8 mouse cellular contexts compared by ENCODE assay signal in genomic region chr6:145340657-145341146, GRCm38 (mm10).
DNase-seq lines count a peak whose midpoint lies in the region; ATAC-seq and TF ChIP-seq lines count a peak whose summit lies in the region.

No protein-coding gene starts in this region.

- H3K27me3 ChIP-seq in heart, embryonic 14.5 days (ENCODE audit: control insufficient read depth, insufficient read depth, low read length): peaks cover 22% of the 10 kb centered on the region
- H3K27me3 ChIP-seq in liver, embryonic 14.5 days (ENCODE audit: control insufficient read depth, insufficient read depth, low read length): no peaks in the 10 kb centered on the region
- no peaks in the 10 kb centered on the region for H3K27me3 ChIP-seq in neural tube, embryonic 11.5 days (ENCODE audit: control insufficient read depth, insufficient read depth, low read length)
- H3K27me3 ChIP-seq in stomach, postnatal 0 days (ENCODE audit: control insufficient read depth, insufficient read depth, low read length): no peaks in the 10 kb centered on the region

- WGBS in heart, embryonic 14.5 days: 0% methylated on average over 35 of the region's 37 CpGs
- WGBS in liver, embryonic 14.5 days (ENCODE audit: insufficient replicate concordance): under 1% methylated on average over 37 of the region's 37 CpGs
- under 1% methylated on average over 35 of the region's 37 CpGs for WGBS in neural tube, embryonic 11.5 days
- 0% methylated on average over 37 of the region's 37 CpGs for WGBS in stomach, postnatal 0 days

- H3K9ac ChIP-seq in heart, embryonic 14.5 days (ENCODE audit: low read length): peak overlapping the region; percentile 78
- H3K9ac ChIP-seq in liver, embryonic 14.5 days (replicated peaks): peak overlapping the region; percentile 7
- H3K9ac ChIP-seq in neural tube, embryonic 11.5 days (ENCODE audit: low read length): peak overlapping the region; percentile 33
- H3K9ac ChIP-seq in stomach, postnatal 0 days (ENCODE audit: low read length): peak overlapping the region; percentile 67

- peak overlapping the region; percentile 92 for H3K4me2 ChIP-seq in heart, embryonic 14.5 days (ENCODE audit: low read length)
- peak overlapping the region; percentile 83 for H3K4me2 ChIP-seq in liver, embryonic 14.5 days (ENCODE audit: low read depth)
- peak overlapping the region; percentile 91 for H3K4me2 ChIP-seq in neural tube, embryonic 11.5 days (ENCODE audit: low read depth)
- H3K4me2 ChIP-seq in stomach, postnatal 0 days (replicated peaks; ENCODE audit: low read depth): peak overlapping the region; percentile 81

- H3K27ac ChIP-seq in brown adipose tissue, adult 24 weeks (replicated peaks; ENCODE audit: low read depth, low read length): peak overlapping the region; percentile 97
- H3K27ac ChIP-seq in heart, embryonic 14.5 days (replicated peaks in 1 of 2; ENCODE audit: control insufficient read depth in 1 of 2, insufficient read depth in 1 of 2, low read depth in 2 of 2, low read length in 2 of 2): peak overlapping the region; percentile 89 to 91
- no peak overlapping the region for H3K27ac ChIP-seq in liver, embryonic 14.5 days
- H3K27ac ChIP-seq in neural tube, embryonic 11.5 days (ENCODE audit: low read depth, low read length): peak overlapping the region; percentile 53; the same call in 1 of the 2 replicates
- peak overlapping the region; percentile 92 for H3K27ac ChIP-seq in stomach, postnatal 0 days (replicated peaks)

- peak overlapping the region; percentile 57 for H3K4me3 ChIP-seq in brown adipose tissue, adult 24 weeks (ENCODE audit: insufficient read depth, low read depth, low read length)
- peak overlapping the region; percentile 39 to 67 for H3K4me3 ChIP-seq in heart, embryonic 14.5 days (ENCODE audit: control insufficient read depth in 1 of 2, insufficient read depth in 1 of 2, low read depth in 1 of 2, low read length in 2 of 2)
- H3K4me3 ChIP-seq in liver, embryonic 14.5 days (ENCODE audit: insufficient read depth in 1 of 2, low read depth in 2 of 2, low read length in 2 of 2): peak overlapping the region; percentile 52
- H3K4me3 ChIP-seq in neural tube, embryonic 11.5 days (ENCODE audit: low read depth, low read length): peak overlapping the region; percentile 42
- peak overlapping the region; percentile 49 for H3K4me3 ChIP-seq in stomach, postnatal 0 days (ENCODE audit: low read depth, low read length)

- no peak for TF ChIP-seq CTCF in liver, embryonic 14.5 days (IDR thresholded peaks at IDR 0.05; ENCODE audit: low read depth)
- TF ChIP-seq CTCF in stomach, postnatal 0 days (IDR thresholded peaks at IDR 0.05; ENCODE audit: low read depth): peak; percentile 28

- H3K4me1 ChIP-seq in brown adipose tissue, adult 24 weeks (ENCODE audit: control insufficient read depth, insufficient read depth, insufficient read length, low read length): no peaks in the 10 kb centered on the region
- H3K4me1 ChIP-seq in heart, embryonic 14.5 days (ENCODE audit: control insufficient read depth in 2 of 2, insufficient read depth in 2 of 2, low read length in 2 of 2): peaks cover 12 to 13% of the 10 kb centered on the region in 2 experiments
- peaks cover 0 to 24% of the 10 kb centered on the region in 2 experiments; a peak in 2 of 4 replicates for H3K4me1 ChIP-seq in liver, embryonic 14.5 days (replicated peaks; ENCODE audit: control insufficient read depth in 2 of 2, insufficient read depth in 2 of 2, low read length in 1 of 2)
- H3K4me1 ChIP-seq in neural tube, embryonic 11.5 days (ENCODE audit: control insufficient read depth, insufficient read depth, low read length): no peaks in the 10 kb centered on the region
- H3K4me1 ChIP-seq in stomach, postnatal 0 days (replicated peaks; ENCODE audit: control insufficient read depth, insufficient read depth): no peaks in the 10 kb centered on the region

- no peaks in the 10 kb centered on the region for H3K9me3 ChIP-seq in heart, embryonic 14.5 days (ENCODE audit: control insufficient read depth, low read length)
- H3K9me3 ChIP-seq in liver, embryonic 14.5 days (ENCODE audit: control insufficient read depth, low read length): no peaks in the 10 kb centered on the region
- no peaks in the 10 kb centered on the region for H3K9me3 ChIP-seq in neural tube, embryonic 11.5 days (ENCODE audit: control insufficient read depth, low read length)
- no peaks in the 10 kb centered on the region for H3K9me3 ChIP-seq in stomach, postnatal 0 days (ENCODE audit: control insufficient read depth, low read length)

- 0 out of 2 replicates have a peak, but pooled peaks have one; percentile 11 for TF ChIP-seq EP300 in liver, embryonic 14.5 days (IDR thresholded peaks at IDR 0.05; ENCODE audit: low read depth)
- TF ChIP-seq EP300 in stomach, postnatal 0 days (optimal IDR thresholded peaks at IDR 0.05): peak; percentile 13

- peak; percentile 96 for ATAC-seq in heart, embryonic 14.5 days (ENCODE audit: insufficient number of reproducible peaks, insufficient read depth, low FRiP score, low read depth)
- ATAC-seq in liver, embryonic 14.5 days (ENCODE audit: insufficient read depth): peak; percentile 94
- ATAC-seq in neural tube, embryonic 11.5 days (ENCODE audit: insufficient read depth, low FRiP score, low TSS enrichment): peak; percentile 92
- peak; percentile 96 for ATAC-seq in stomach, postnatal 0 days (ENCODE audit: low FRiP score, low TSS enrichment)

- DNase-seq in CD4-positive, CD25-positive, alpha-beta regulatory T cell, adult 2 months (ENCODE audit: low read depth, low spot score): peak; percentile 98
- peak; percentile 85 for DNase-seq in fibroblast of lung, adult 2 months (ENCODE audit: low read depth)
- peak; percentile 98 for DNase-seq in kidney, postnatal 14 days
- peak; percentile 88 to 93 (median 88) for DNase-seq in liver, embryonic 14.5 days (ENCODE audit: low read depth in 3 of 3, low spot score in 3 of 3)
- peak; percentile 93 for DNase-seq in neural tube, embryonic 11.5 days (ENCODE audit: low spot score)
- peak; percentile 99 for DNase-seq in stomach, postnatal 0 days (ENCODE audit: low spot score)

- no peaks in the 10 kb centered on the region for H3K36me3 ChIP-seq in heart, embryonic 14.5 days (ENCODE audit: control insufficient read depth, insufficient read depth, low read length)
- H3K36me3 ChIP-seq in liver, embryonic 14.5 days (replicated peaks; ENCODE audit: control insufficient read depth, insufficient read depth, low read depth): no peaks in the 10 kb centered on the region
- no peaks in the 10 kb centered on the region for H3K36me3 ChIP-seq in neural tube, embryonic 11.5 days (ENCODE audit: control insufficient read depth, insufficient read depth, low read length)
- no peaks in the 10 kb centered on the region for H3K36me3 ChIP-seq in stomach, postnatal 0 days (ENCODE audit: control insufficient read depth, insufficient read depth, low read length)

Comparison
In these comparisons a context has a peak if more than half of its experiments do, and no peak if none do; other contexts are left out.
1. H3K9ac ChIP-seq: peak in every context shown above with its lines; median percentile 78 in heart, embryonic 14.5 days; 67 in stomach, postnatal 0 days; 33 in neural tube, embryonic 11.5 days; 7 in liver, embryonic 14.5 days.